Mouse (Mus musculus): ENCODE measurements around the gene Tmco4. TPM values are rescaled to one million over a fixed set of nuclear protein-coding genes. Genes with fewer than 3 reads are reported as not detected.

Tmco4 gene
- total and polyA plus RNA-seq, 3 experiments = 8.4 to 11.7 (median 9.2) TPM

DNA sequence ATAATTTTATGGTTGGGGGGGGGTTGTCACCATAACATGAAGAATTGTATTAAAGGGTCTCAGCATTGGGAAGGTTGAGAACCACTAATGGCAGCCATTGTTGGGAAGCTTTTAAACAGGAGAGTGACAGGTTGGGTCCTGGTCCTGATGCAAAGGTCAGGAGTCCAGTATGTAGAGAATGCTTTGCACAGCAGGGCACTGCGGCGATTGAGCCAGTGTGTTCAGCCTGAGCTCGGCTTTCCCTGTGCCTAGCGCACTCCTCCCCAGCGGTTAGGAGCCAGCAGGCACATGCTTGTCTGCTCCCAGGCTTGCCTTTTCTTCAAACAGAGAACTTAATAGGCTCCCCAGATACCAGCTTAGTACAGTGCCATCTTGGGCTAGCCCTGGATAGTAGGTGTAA is 13.6 kb downstream of the Tmco4 start:
- no peaks in the 10 kb centered on the region for H3K4me1 ChIP-seq (ENCODE audit: control insufficient read depth, insufficient read depth, low read length)
- DNase-seq = no peak
- intact Hi-C loops (cut with DNase I) = no loop called here
- H3K4me3 ChIP-seq = no peak overlapping the region
- no peaks in the 10 kb centered on the region for H3K36me3 ChIP-seq (ENCODE audit: control insufficient read depth, insufficient read depth, low read length)
- H3K27ac ChIP-seq = no peak overlapping the region
- no peaks in the 10 kb centered on the region for H3K27me3 ChIP-seq (ENCODE audit: control insufficient read depth, insufficient read depth, low read length)
- no peak for TF ChIP-seq EP300 (IDR thresholded peaks at IDR 0.05; ENCODE audit: insufficient read depth, low read depth, low read length)
- TF ChIP-seq CTCF (IDR thresholded peaks at IDR 0.05) = no peak
- TF ChIP-seq POLR2A (IDR thresholded peaks at IDR 0.05; ENCODE audit: insufficient read depth, low read depth, low read length) = no peak
- H3K79me2 ChIP-seq (replicated peaks; ENCODE audit: control insufficient read depth, insufficient read depth, low read length) = no peaks in the 10 kb centered on the region
- 83% methylated on average over 5 of the region's 5 CpGs for WGBS
- no peak overlapping the region for H3K9ac ChIP-seq (ENCODE audit: low read depth, low read length)

DNA sequence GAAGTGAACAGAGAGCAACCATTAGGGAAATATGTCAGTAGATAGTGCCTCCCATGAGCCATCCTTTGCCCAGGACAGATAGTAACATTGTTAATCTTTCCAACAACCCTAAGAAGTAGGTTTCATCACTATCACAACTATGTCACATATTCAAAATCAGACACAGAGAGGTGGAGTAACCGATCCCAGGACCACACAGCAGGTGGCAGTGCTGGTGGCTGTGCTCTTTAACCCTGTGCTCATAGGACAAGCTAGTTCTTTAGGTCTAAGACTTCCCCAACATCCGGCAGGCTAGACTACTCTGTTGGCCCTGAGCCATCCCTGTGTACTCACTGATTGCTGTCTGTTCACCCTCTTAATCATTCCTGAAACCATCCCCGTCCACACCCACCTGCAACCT is 21.7 kb downstream of the Tmco4 start:
- H3K4me3 ChIP-seq = no peak overlapping the region
- H3K79me2 ChIP-seq (replicated peaks; ENCODE audit: control insufficient read depth, insufficient read depth, low read length) = no peaks in the 10 kb centered on the region
- H3K9ac ChIP-seq (ENCODE audit: low read depth, low read length) = no peak overlapping the region
- H3K27me3 ChIP-seq (ENCODE audit: control insufficient read depth, insufficient read depth, low read length) = no peaks in the 10 kb centered on the region
- no peaks in the 10 kb centered on the region for H3K36me3 ChIP-seq (ENCODE audit: control insufficient read depth, insufficient read depth, low read length)
- WGBS = 59% methylated on average over 3 of the region's 3 CpGs
- H3K4me1 ChIP-seq (ENCODE audit: control insufficient read depth, insufficient read depth, low read length) = no peaks in the 10 kb centered on the region
- intact Hi-C loops (cut with DNase I) = no loop called here
- no peak overlapping the region for H3K27ac ChIP-seq
- no peak for TF ChIP-seq EP300 (IDR thresholded peaks at IDR 0.05; ENCODE audit: insufficient read depth, low read depth, low read length)
- no peak for TF ChIP-seq CTCF (IDR thresholded peaks at IDR 0.05)
- TF ChIP-seq POLR2A (IDR thresholded peaks at IDR 0.05; ENCODE audit: insufficient read depth, low read depth, low read length) = no peak
- DNase-seq = no peak

DNA sequence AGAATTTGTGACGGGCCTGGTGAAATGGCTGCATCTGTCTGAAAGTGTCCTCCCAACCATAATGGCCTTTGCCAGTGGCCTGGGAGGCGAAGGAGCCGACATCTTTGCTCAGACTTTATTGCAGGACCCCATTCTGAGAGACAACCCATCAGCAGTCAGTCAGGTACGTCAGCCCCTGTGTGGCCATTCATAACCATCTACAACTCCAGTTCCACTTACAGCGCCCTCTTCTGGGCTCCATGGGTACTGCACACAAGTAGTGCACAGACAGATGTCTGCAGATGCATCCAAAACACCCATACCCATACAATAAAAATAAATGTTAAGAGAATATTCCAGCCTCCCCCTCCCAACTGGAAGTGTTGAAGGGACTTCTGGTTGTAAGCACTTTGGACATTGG is 23.7 kb downstream of the Tmco4 start:
- TF ChIP-seq EP300 (IDR thresholded peaks at IDR 0.05; ENCODE audit: insufficient read depth, low read depth, low read length) = no peak
- peak; percentile 67 for TF ChIP-seq CTCF (IDR thresholded peaks at IDR 0.05)
- no peak for TF ChIP-seq POLR2A (IDR thresholded peaks at IDR 0.05; ENCODE audit: insufficient read depth, low read depth, low read length)
- no peak for DNase-seq
- H3K79me2 ChIP-seq (replicated peaks; ENCODE audit: control insufficient read depth, insufficient read depth, low read length) = no peaks in the 10 kb centered on the region
- no peaks in the 10 kb centered on the region for H3K4me1 ChIP-seq (ENCODE audit: control insufficient read depth, insufficient read depth, low read length)
- intact Hi-C loops (cut with DNase I) = no loop called here
- no peak overlapping the region for H3K4me3 ChIP-seq
- H3K9ac ChIP-seq (ENCODE audit: low read depth, low read length) = no peak overlapping the region
- WGBS = 78% methylated on average over 5 of the region's 5 CpGs
- H3K27me3 ChIP-seq (ENCODE audit: control insufficient read depth, insufficient read depth, low read length) = no peaks in the 10 kb centered on the region
- no peaks in the 10 kb centered on the region for H3K36me3 ChIP-seq (ENCODE audit: control insufficient read depth, insufficient read depth, low read length)
- H3K27ac ChIP-seq = no peak overlapping the region

DNA sequence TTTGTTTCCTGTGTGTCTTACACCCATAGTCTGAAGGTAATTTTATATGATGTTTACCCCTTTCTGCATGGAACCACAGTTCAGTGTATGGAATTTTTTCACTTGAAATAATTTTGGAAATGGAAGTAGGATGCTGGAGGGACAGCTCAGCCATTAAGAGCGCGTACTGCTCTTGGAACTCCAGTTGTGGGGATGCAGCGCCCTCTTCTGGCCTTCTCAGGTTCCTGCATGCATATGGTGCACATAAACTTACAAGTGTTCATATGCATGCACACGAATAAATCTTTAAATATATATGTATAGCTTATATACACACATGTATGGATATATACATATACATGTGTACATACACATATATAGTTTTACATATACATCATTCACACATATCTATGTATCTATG is 24.4 kb downstream of the Tmco4 start:
- intact Hi-C loops (cut with DNase I) = no loop called here
- TF ChIP-seq POLR2A (IDR thresholded peaks at IDR 0.05; ENCODE audit: insufficient read depth, low read depth, low read length) (no peak), EP300 (IDR thresholded peaks at IDR 0.05; ENCODE audit: insufficient read depth, low read depth, low read length) (no peak), CTCF (IDR thresholded peaks at IDR 0.05) (peak; percentile 48)
- Histone ChIP-seq H3K4me3 (no peak overlapping the region), H3K36me3 (ENCODE audit: control insufficient read depth, insufficient read depth, low read length) (no peaks in the 10 kb centered on the region), H3K27me3 (ENCODE audit: control insufficient read depth, insufficient read depth, low read length) (no peaks in the 10 kb centered on the region), H3K4me1 (ENCODE audit: control insufficient read depth, insufficient read depth, low read length) (no peaks in the 10 kb centered on the region), H3K9ac (ENCODE audit: low read depth, low read length) (no peak overlapping the region), H3K27ac (no peak overlapping the region), H3K79me2 (replicated peaks; ENCODE audit: control insufficient read depth, insufficient read depth, low read length) (no peaks in the 10 kb centered on the region)
- no peak for DNase-seq
- WGBS = 87% methylated on average over 4 of the region's 4 CpGs

DNA sequence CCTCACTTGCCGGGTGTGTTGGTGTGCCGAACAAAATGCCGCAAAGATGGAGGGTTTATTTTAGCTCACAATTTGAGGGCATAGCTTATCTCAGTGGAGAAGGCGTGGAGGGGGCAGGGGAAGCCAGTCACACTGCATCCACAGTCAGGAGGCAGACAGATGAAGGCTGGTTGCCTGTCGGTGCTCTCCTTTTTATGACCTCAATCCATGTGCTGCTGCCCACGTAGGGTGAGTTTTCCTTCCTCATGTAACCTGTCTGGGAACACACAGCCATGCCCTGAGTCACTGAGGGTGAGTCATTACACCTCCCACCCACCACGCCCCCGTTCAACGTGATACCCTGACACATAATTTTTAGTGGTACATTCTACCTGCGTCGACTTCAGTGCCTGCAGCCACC is 25.9 kb downstream of the Tmco4 start:
- H3K27me3 ChIP-seq (ENCODE audit: control insufficient read depth, insufficient read depth, low read length) = no peaks in the 10 kb centered on the region
- no peaks in the 10 kb centered on the region for H3K36me3 ChIP-seq (ENCODE audit: control insufficient read depth, insufficient read depth, low read length)
- no peaks in the 10 kb centered on the region for H3K4me1 ChIP-seq (ENCODE audit: control insufficient read depth, insufficient read depth, low read length)
- no peak for DNase-seq
- no peak overlapping the region for H3K9ac ChIP-seq (ENCODE audit: low read depth, low read length)
- TF ChIP-seq EP300 (IDR thresholded peaks at IDR 0.05; ENCODE audit: insufficient read depth, low read depth, low read length) = no peak
- no peak for TF ChIP-seq CTCF (IDR thresholded peaks at IDR 0.05)
- no peak for TF ChIP-seq POLR2A (IDR thresholded peaks at IDR 0.05; ENCODE audit: insufficient read depth, low read depth, low read length)
- WGBS = 82% methylated on average over 11 of the region's 11 CpGs
- no peak overlapping the region for H3K4me3 ChIP-seq
- H3K27ac ChIP-seq = no peak overlapping the region
- intact Hi-C loops (cut with DNase I) = no loop called here
- no peaks in the 10 kb centered on the region for H3K79me2 ChIP-seq (replicated peaks; ENCODE audit: control insufficient read depth, insufficient read depth, low read length)

DNA sequence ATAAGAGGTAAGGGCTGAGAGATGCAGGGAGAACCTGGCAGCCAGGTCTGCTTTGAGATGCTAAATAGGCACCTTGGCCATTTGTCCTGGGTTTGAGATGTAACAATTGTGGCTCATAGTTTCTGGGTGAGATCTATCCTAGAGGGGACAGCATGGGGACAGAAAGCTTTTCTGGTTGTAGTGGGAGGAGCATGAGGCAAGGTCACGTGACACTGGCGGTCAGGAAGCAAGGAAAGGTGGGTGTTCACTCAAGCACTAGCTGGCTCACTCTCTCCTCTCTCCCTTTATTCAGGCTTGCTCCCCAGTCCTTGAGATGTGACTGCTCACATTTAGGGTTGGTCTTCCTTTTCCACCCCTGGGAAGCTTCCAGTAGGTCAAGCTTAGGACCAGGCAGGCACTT is 28.3 kb downstream of the Tmco4 start:
- WGBS = 49% methylated on average over 2 of the region's 2 CpGs
- no peaks in the 10 kb centered on the region for H3K79me2 ChIP-seq (replicated peaks; ENCODE audit: control insufficient read depth, insufficient read depth, low read length)
- TF ChIP-seq POLR2A (IDR thresholded peaks at IDR 0.05; ENCODE audit: insufficient read depth, low read depth, low read length) = no peak
- TF ChIP-seq EP300 (IDR thresholded peaks at IDR 0.05; ENCODE audit: insufficient read depth, low read depth, low read length) = no peak
- TF ChIP-seq CTCF (IDR thresholded peaks at IDR 0.05) = no peak
- H3K27ac ChIP-seq = no peak overlapping the region
- no peak overlapping the region for H3K9ac ChIP-seq (ENCODE audit: low read depth, low read length)
- intact Hi-C loops (cut with DNase I) = loop anchor here (5.0 kb wide), 1 partner anchor 79 kb away; no protein-coding TSS in a partner anchor
- H3K4me1 ChIP-seq (ENCODE audit: control insufficient read depth, insufficient read depth, low read length) = no peaks in the 10 kb centered on the region
- no peaks in the 10 kb centered on the region for H3K36me3 ChIP-seq (ENCODE audit: control insufficient read depth, insufficient read depth, low read length)
- no peak overlapping the region for H3K4me3 ChIP-seq
- H3K27me3 ChIP-seq (ENCODE audit: control insufficient read depth, insufficient read depth, low read length) = no peaks in the 10 kb centered on the region
- DNase-seq = no peak
